Mouse (Mus musculus): ENCODE results near the gene Ctdspl. TPM values are rescaled to one million over a fixed set of nuclear protein-coding genes. Genes with fewer than 3 reads are reported as not detected.

The Ctdspl gene
- polyA plus RNA-seq, 1 experiment: 5.5 TPM

GRCm38 (mm10) chr9:118953465-118954194 lies 27.4 kb downstream of the Ctdspl start:
- Histone ChIP-seq H3K27ac (ENCODE audit: insufficient read depth, low read depth, low read length) (no peak overlapping the region), H3K4me1 (ENCODE audit: control insufficient read depth, insufficient read depth, low read length) (peaks cover under 1% of the 10 kb centered on the region), H3K4me3 (ENCODE audit: insufficient read depth, low read length) (no peak overlapping the region)
- no peak for TF ChIP-seq CTCF (IDR thresholded peaks at IDR 0.05; ENCODE audit: low read depth, low read length)
- TF ChIP-seq POLR2A (IDR thresholded peaks at IDR 0.05; ENCODE audit: borderline replicate concordance, low read depth, low read length): no peak

- TF ChIP-seq CTCF (IDR thresholded peaks at IDR 0.05; ENCODE audit: low read depth, low read length) (no peak), POLR2A (IDR thresholded peaks at IDR 0.05; ENCODE audit: borderline replicate concordance, low read depth, low read length) (no peak)
- H3K4me1 ChIP-seq (ENCODE audit: control insufficient read depth, insufficient read depth, low read length): peaks cover 5% of the 10 kb centered on the region
- no peak overlapping the region for H3K4me3 ChIP-seq (ENCODE audit: insufficient read depth, low read length)
- no peak overlapping the region for H3K27ac ChIP-seq (ENCODE audit: insufficient read depth, low read depth, low read length)
Measured at GRCm38 (mm10) chr9:118958802-118959201, 32.5 kb downstream of the Ctdspl start.

GRCm38 (mm10) chr9:118960415-118961091 lies 34.3 kb downstream of the Ctdspl start:
- no peak for TF ChIP-seq POLR2A (IDR thresholded peaks at IDR 0.05; ENCODE audit: borderline replicate concordance, low read depth, low read length)
- TF ChIP-seq CTCF (IDR thresholded peaks at IDR 0.05; ENCODE audit: low read depth, low read length): no peak

GRCm38 (mm10) chr9:118963149-118963548 lies 36.9 kb downstream of the Ctdspl start:
- Histone ChIP-seq H3K4me3 (ENCODE audit: insufficient read depth, low read length) (no peak overlapping the region), H3K4me1 (ENCODE audit: control insufficient read depth, insufficient read depth, low read length) (peaks cover 5% of the 10 kb centered on the region), H3K27ac (ENCODE audit: insufficient read depth, low read depth, low read length) (no peak overlapping the region)
- no peak for TF ChIP-seq POLR2A (IDR thresholded peaks at IDR 0.05; ENCODE audit: borderline replicate concordance, low read depth, low read length)
- no peak for TF ChIP-seq CTCF (IDR thresholded peaks at IDR 0.05; ENCODE audit: low read depth, low read length)

More at GRCm38 (mm10) chr9:118960415-118961091, 34.3 kb downstream of the Ctdspl start:
- H3K27ac ChIP-seq (ENCODE audit: insufficient read depth, low read depth, low read length): no peak overlapping the region
- H3K4me1 ChIP-seq (ENCODE audit: control insufficient read depth, insufficient read depth, low read length): peaks cover 5% of the 10 kb centered on the region
- H3K4me3 ChIP-seq (ENCODE audit: insufficient read depth, low read length): no peak overlapping the region

- TF ChIP-seq CTCF (IDR thresholded peaks at IDR 0.05; ENCODE audit: low read depth, low read length) (no peak), POLR2A (IDR thresholded peaks at IDR 0.05; ENCODE audit: borderline replicate concordance, low read depth, low read length) (no peak)
- Histone ChIP-seq H3K4me1 (ENCODE audit: control insufficient read depth, insufficient read depth, low read length) (no peaks in the 10 kb centered on the region), H3K4me3 (ENCODE audit: insufficient read depth, low read length) (no peak overlapping the region), H3K27ac (ENCODE audit: insufficient read depth, low read depth, low read length) (no peak overlapping the region)
Measured at GRCm38 (mm10) chr9:118964263-118965034, 38.2 kb downstream of the Ctdspl start.

- Histone ChIP-seq H3K4me3 (ENCODE audit: insufficient read depth, low read length) (no peak overlapping the region), H3K4me1 (ENCODE audit: control insufficient read depth, insufficient read depth, low read length) (no peaks in the 10 kb centered on the region), H3K27ac (ENCODE audit: insufficient read depth, low read depth, low read length) (no peak overlapping the region)
- TF ChIP-seq POLR2A (IDR thresholded peaks at IDR 0.05; ENCODE audit: borderline replicate concordance, low read depth, low read length) (no peak), CTCF (IDR thresholded peaks at IDR 0.05; ENCODE audit: low read depth, low read length) (no peak)
Measured at GRCm38 (mm10) chr9:118969810-118970209, 43.6 kb downstream of the Ctdspl start.

GRCm38 (mm10) chr9:118973028-118973427 lies 46.8 kb downstream of the Ctdspl start:
- Histone ChIP-seq H3K4me1 (ENCODE audit: control insufficient read depth, insufficient read depth, low read length) (no peaks in the 10 kb centered on the region), H3K4me3 (ENCODE audit: insufficient read depth, low read length) (no peak overlapping the region), H3K27ac (ENCODE audit: insufficient read depth, low read depth, low read length) (no peak overlapping the region)
- no peak for TF ChIP-seq POLR2A (IDR thresholded peaks at IDR 0.05; ENCODE audit: borderline replicate concordance, low read depth, low read length)
- TF ChIP-seq CTCF (IDR thresholded peaks at IDR 0.05; ENCODE audit: low read depth, low read length): no peak

GRCm38 (mm10) chr9:118973566-118973965 lies 47.3 kb downstream of the Ctdspl start:
- TF ChIP-seq CTCF (IDR thresholded peaks at IDR 0.05; ENCODE audit: low read depth, low read length) (no peak), POLR2A (IDR thresholded peaks at IDR 0.05; ENCODE audit: borderline replicate concordance, low read depth, low read length) (no peak)
- Histone ChIP-seq H3K4me3 (ENCODE audit: insufficient read depth, low read length) (no peak overlapping the region), H3K4me1 (ENCODE audit: control insufficient read depth, insufficient read depth, low read length) (no peaks in the 10 kb centered on the region), H3K27ac (ENCODE audit: insufficient read depth, low read depth, low read length) (no peak overlapping the region)

- TF ChIP-seq CTCF (IDR thresholded peaks at IDR 0.05; ENCODE audit: low read depth, low read length) (no peak), POLR2A (IDR thresholded peaks at IDR 0.05; ENCODE audit: borderline replicate concordance, low read depth, low read length) (no peak)
- Histone ChIP-seq H3K27ac (ENCODE audit: insufficient read depth, low read depth, low read length) (no peak overlapping the region), H3K4me3 (ENCODE audit: insufficient read depth, low read length) (no peak overlapping the region), H3K4me1 (ENCODE audit: control insufficient read depth, insufficient read depth, low read length) (no peaks in the 10 kb centered on the region)
Measured at GRCm38 (mm10) chr9:118974148-118974547, 47.9 kb downstream of the Ctdspl start.
